Mouse (Mus musculus): ENCODE measurements at regions not wholly inside any gene's neighbourhood (a gene's known extent, or its start where the extent isn't known, plus 50 kb on each side); places are given as distances from the start of the nearest gene placed in this dataset.
A peak's percentile ranks its signal among the peaks of the same experiment; 100 is the strongest.

GRCm38 (mm10) chr13:83112741-83113140 is 391.1 kb upstream of the Mef2c start:
- DNase-seq: no peak

- no peak for DNase-seq
Measured at GRCm38 (mm10) chr13:83113808-83114207, 390.0 kb upstream of the Mef2c start.

- no peak for DNase-seq
Measured at GRCm38 (mm10) chr13:83114401-83114800, 389.4 kb upstream of the Mef2c start.

GRCm38 (mm10) chr13:83115691-83116090 is 388.1 kb upstream of the Mef2c start:
- DNase-seq: no peak

- DNase-seq: no peak
Measured at GRCm38 (mm10) chr13:83120343-83120742, 383.5 kb upstream of the Mef2c start.

GRCm38 (mm10) chr13:83123596-83123995 is 380.2 kb upstream of the Mef2c start:
- no peak for DNase-seq

- DNase-seq: no peak
Measured at GRCm38 (mm10) chr13:83124651-83125050, 379.2 kb upstream of the Mef2c start.

GRCm38 (mm10) chr13:83126438-83126837 is 377.4 kb upstream of the Mef2c start:
- no peak for DNase-seq

GRCm38 (mm10) chr13:83131129-83131981 is 372.5 kb upstream of the Mef2c start:
- DNase-seq: no peak

GRCm38 (mm10) chr13:83131982-83132354 is 371.9 kb upstream of the Mef2c start:
- DNase-seq: no peak

GRCm38 (mm10) chr13:83132671-83133638 is 370.9 kb upstream of the Mef2c start:
- DNase-seq: no peak

GRCm38 (mm10) chr13:83143316-83143715 is 360.5 kb upstream of the Mef2c start:
- no peak for DNase-seq

GRCm38 (mm10) chr13:83154626-83155124 is 349.2 kb upstream of the Mef2c start:
- DNase-seq: no peak

GRCm38 (mm10) chr13:83159969-83160368 is 343.9 kb upstream of the Mef2c start:
- DNase-seq: no peak

- no peak for DNase-seq
Measured at GRCm38 (mm10) chr13:83162761-83163160, 341.1 kb upstream of the Mef2c start.

GRCm38 (mm10) chr13:83175086-83175485 is 328.7 kb upstream of the Mef2c start:
- DNase-seq: no peak

- DNase-seq: no peak
Measured at GRCm38 (mm10) chr13:83201931-83202671, 301.7 kb upstream of the Mef2c start.

- no peak for DNase-seq
Measured at GRCm38 (mm10) chr13:83206622-83207021, 297.2 kb upstream of the Mef2c start.

- DNase-seq: peak; percentile 68
Measured at GRCm38 (mm10) chr13:83207513-83207912, 296.3 kb upstream of the Mef2c start.

GRCm38 (mm10) chr13:83208111-83208510 is 295.7 kb upstream of the Mef2c start:
- no peak for DNase-seq

GRCm38 (mm10) chr13:83214811-83215210 is 289.0 kb upstream of the Mef2c start:
- DNase-seq: peak; percentile 6

- no peak for DNase-seq
Measured at GRCm38 (mm10) chr13:83216454-83216853, 287.4 kb upstream of the Mef2c start.

All from gastrocnemius, postnatal 25 days (tissue).